Mouse (Mus musculus) heart, adult 9 months (tissue): Measurements from ENCODE around the gene Sh2d3c.

Experiments used
- DNase-seq, 2 experiments: peaks; one replicate each; pipeline ENCODE4 v3.0.0; 2022; ENCODE audit warnings: low spot score in 2 of 2

Gene Sh2d3c

GRCm38 (mm10) chr2:32791297-32791696, 70.4 kb downstream of the Sh2d3c start:
- DNase-seq, result peak; percentile 68 to 80

DNA sequence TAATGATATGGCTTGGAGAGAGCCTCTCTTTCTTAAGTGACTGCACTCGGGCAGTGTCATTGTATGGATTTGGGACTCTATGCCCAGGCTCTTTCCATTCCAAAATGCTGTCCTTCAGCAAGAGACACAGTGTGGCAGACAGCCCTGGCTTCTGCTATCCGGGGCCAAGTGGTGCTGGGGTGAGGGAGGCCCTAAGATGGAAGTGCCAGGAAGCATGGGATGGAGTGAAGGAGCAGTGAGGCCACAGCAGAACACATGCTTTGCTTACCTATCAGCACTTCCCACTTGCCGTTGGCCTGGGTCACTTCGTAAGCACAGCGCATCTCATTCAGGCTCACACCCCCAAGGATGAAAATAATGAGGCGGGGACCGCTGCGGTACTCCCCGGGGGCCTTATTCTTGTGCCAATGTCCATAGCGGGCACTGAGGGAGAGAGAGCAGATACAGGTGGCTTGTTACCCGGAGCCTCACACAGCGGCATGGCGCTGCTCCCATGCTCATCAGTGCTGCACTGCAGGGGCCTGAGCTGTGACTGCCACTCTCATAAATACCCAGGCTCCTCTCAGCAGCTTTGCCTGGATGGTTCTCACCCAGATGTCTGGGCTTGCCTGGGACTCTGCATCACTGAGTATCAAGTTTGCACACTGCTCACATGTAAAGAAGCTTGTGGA, 75.0 kb downstream of the Sh2d3c start:
- no peak for DNase-seq

DNA sequence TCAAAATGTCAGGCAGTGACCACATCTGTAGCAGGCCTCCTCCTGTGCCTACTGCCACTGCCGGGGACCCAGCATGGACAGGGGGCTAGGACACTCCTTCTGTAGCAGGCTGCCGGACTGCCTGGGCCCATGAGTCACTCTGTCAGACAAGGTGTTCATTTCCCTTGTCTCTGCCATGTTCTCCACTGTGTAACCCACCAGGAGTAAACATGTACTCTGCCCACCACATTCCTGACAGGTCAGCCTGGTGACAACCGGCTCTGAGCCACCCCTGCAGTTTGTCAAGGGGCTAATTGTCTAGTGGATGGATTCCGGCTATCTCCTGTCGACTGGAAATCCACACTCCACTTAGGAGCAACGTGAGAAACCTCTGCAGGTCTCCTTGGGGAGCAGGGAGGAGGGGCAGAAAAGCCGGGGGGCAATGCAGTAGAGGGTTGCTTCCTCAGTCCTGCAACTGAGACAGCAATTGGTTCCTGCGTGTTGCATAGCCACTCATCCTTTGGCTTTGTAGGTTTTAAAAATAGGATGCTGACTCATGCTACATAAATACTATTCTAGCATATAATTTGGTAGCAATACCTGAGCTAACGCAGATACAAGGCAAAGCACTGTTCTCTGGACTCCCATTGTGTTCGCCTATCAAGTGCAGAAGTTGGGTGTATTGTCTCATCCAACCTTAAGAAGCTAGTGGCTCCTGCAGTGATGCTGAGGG, 77.6 kb downstream of the Sh2d3c start:
- DNase-seq, result no peak
